Mouse (Mus musculus): ENCODE data around the gene Snx5. TPM values are rescaled to one million over a fixed set of nuclear protein-coding genes. Genes with fewer than 3 reads are reported as not detected.
A peak's percentile ranks its signal among the peaks of the same experiment; 100 is the strongest.

The Snx5 gene
- total RNA-seq, 2 experiments from 2014 or later, result 82.1 to 86.4 TPM

GRCm38 (mm10) chr2:144230498-144230897 lies 40.2 kb downstream of the Snx5 start:
- DNase-seq (ENCODE audit: low spot score in 2 of 2), result no peak

- DNase-seq (ENCODE audit: low spot score in 2 of 2), result no peak
These were observed 41.1 kb downstream of the Snx5 start for GRCm38 (mm10) chr2:144229647-144230046.

DNA sequence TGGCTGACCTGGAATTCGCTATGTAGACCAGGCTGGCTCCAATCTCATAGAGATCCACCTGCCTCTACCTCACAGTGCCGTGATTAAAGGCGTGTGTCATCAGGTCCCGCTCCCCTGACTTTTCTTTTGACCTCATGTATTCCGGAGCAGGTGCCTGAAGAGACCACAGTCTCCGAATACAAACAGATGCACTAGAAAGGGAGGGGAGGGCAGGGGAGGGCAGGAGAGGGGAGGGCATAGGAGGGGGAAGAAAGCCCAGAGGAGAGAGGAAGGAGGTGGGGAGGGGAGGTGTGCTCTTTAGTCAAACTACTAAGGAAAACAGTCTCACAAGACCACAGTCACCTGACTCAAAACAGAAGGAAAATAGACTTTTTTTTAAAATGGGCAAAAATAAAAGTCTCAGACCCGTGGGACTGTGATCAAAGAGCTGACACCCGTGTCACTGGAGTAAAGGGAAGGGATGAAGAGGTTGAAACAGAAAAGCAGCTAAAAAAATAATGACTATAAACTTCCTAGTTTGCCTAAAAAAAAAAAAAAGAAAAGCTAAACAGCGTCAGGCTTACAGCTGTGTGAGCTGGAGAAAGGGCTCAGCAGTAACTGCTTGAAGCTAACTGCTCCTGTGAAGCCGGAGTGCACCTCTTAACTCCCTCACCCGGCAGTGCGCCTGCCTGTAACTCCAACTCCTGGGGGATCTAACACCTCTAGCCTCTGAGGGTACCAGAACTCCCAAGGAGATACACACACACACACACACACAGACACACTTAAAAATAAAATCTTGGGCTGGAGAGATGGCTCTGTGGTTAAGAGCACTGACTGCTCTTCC lies 42.0 kb downstream of the Snx5 start:
- DNase-seq (ENCODE audit: low spot score in 2 of 2), result no peak

- DNase-seq (ENCODE audit: low spot score in 2 of 2), result no peak
These were observed 43.7 kb downstream of the Snx5 start for GRCm38 (mm10) chr2:144226906-144227586.

GRCm38 (mm10) chr2:144224351-144224750 lies 46.4 kb downstream of the Snx5 start:
- peak in 1 of 2 experiments; percentile 26 for DNase-seq (ENCODE audit: low spot score in 2 of 2)

DNA sequence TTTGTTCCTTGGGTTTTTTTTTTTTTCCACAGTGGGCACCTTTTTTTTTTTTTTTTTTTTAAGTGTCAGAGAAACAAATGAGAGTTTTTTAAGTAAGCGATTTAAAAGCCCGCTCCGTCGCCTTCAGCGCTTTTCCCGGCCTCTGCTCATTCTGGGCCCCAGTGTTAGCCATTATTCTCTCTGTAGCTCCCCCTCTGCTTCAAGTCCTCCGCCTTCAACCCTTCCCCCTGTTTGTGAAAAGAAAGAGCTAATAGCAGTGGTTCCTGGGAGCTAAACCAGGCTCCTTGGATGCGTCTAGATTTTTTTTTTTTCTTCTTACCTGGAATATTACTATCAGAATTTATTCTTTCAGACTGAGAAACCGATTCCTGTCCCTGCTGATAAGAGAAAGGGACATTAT lies 55.1 kb downstream of the Snx5 start:
- no peak for DNase-seq (ENCODE audit: low spot score in 2 of 2)

- DNase-seq (ENCODE audit: low spot score in 2 of 2), result no peak
These were observed 55.5 kb downstream of the Snx5 start for GRCm38 (mm10) chr2:144215195-144215594.

GRCm38 (mm10) chr2:144214508-144215185 lies 56.1 kb downstream of the Snx5 start:
- no peak for DNase-seq (ENCODE audit: low spot score in 2 of 2)

- no peak for DNase-seq (ENCODE audit: low spot score in 2 of 2)
These were observed 56.9 kb downstream of the Snx5 start for GRCm38 (mm10) chr2:144213803-144214202.

DNA sequence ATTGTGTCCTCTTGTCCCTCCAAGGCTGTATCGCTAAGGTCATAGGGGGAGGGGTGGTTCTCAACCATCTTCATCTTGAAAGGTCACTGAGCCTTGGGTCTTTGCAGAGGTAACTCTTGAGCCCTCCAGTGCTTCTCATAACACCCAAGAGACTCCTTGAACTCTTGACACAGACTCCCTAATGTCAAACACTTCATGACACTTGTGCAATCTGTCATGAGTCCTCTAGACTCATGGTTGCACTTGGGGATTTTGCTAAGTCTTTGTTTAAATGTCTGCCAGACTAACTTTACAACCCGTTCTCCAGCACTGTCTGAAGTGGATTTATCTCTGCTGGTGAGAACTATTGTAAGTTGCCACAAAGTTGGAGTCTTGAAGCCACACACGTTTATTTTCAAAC lies 61.3 kb downstream of the Snx5 start:
- DNase-seq (ENCODE audit: low spot score in 2 of 2), result no peak

GRCm38 (mm10) chr2:144207365-144207764 lies 63.3 kb downstream of the Snx5 start:
- DNase-seq (ENCODE audit: low spot score in 2 of 2), result no peak

DNA sequence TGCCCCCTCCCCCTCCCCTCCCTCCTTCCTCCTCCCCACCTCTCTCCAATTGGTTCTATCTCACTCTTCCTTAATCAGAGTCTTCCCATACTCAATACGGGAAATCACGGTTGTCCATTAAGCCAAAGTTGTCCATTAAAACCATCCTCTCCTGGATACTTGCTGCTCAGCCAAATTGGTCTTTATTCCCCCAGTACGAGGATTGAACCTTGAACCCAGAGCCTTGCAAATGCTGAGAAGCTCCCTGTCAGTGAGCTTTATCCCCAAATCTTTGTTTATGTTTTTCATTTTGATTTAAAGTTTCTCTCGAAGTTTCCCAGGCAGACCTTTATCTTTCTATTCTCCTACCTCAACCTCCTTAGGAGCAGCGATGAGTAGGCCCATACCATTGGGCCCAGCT lies 67.7 kb downstream of the Snx5 start:
- DNase-seq (ENCODE audit: low spot score in 2 of 2), result no peak

DNA sequence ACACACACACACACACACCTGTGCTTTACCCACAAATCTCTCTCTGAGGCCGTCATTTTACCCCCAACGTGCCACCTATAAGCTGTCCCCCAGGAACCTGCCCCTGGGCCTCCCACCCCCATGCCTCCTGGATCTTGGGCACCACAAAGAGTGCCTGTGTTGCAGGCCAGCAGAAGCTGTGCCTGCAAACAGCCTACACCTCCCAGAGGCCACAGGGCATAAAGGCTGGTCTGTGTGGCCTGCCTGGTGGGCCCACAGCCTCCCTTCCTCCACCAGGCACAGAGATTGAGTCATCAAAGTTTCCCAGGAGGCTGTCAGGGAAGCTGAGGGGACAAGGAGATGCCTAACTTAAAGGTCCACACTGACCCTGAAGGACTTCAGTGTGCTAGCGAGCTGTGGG lies 68.1 kb downstream of the Snx5 start:
- no peak for DNase-seq (ENCODE audit: low spot score in 2 of 2)

DNA sequence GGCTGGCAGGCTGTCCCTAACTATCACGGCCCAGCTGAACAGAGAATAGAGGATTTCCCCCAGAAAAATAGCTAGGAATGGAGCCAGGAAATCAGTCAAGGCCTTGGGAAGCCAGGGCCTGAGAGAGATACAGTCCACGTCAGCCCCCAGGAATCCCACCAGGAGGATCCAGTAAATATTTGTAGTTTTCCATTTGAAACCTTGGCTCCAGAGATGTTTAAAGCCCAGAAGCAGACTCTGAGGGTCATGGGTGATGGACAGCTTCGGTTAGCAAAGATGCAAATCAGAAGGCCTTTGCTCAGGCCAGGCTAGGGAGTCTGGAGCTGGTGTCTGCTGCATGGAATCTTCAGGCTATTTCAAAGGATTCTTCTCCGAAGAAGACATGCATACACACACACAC lies 68.6 kb downstream of the Snx5 start:
- no peak for DNase-seq (ENCODE audit: low spot score in 2 of 2)

Other genes with a start within 250 kb of the Snx5 start
- not detected for gene Banf2, start 237.8 kb downstream of the Snx5 start, total RNA-seq (2021)
- 10 to 100 TPM; 23.2 to 23.7 TPM for gene Mgme1, start 243 bp downstream of the Snx5 start, total RNA-seq (2021)
- not detected for gene Ovol2, start 61.2 kb upstream of the Snx5 start, total RNA-seq (2021)
- 10 to 100 TPM; 21.9 to 23.1 TPM for gene Kat14, start 98.1 kb upstream of the Snx5 start, total RNA-seq (2021)
- 1 to 10 TPM; 5.2 to 8.5 TPM for gene Pet117, start 98.1 kb upstream of the Snx5 start, total RNA-seq (2021)

All from adrenal gland, adult 18-20 months (tissue).